Mouse (Mus musculus): ENCODE results near the gene A4galt. TPM values are rescaled to one million over a fixed set of nuclear protein-coding genes. Genes with fewer than 3 reads are reported as not detected.

Gene A4galt
- polyA plus RNA-seq, 1 experiment from 2014 or later = 0.17 TPM

Other genes starting within 250 kb of the A4galt start
- 1.6 and 1.7 TPM in 2 replicates for gene Nfam1, start 218.5 kb downstream of the A4galt start, polyA plus RNA-seq (2014; fragmentation: Nextera tagmentation; extraction: Ambion mirVana)
- gene Serhl, start 162.3 kb downstream of the A4galt start, polyA plus RNA-seq (2014; fragmentation: Nextera tagmentation; extraction: Ambion mirVana) = 56.4 and 68.5 TPM in 2 replicates
- gene Rrp7a, start 129.0 kb downstream of the A4galt start, polyA plus RNA-seq (2014; fragmentation: Nextera tagmentation; extraction: Ambion mirVana) = 34.9 and 42.7 TPM in 2 replicates
- gene Poldip3, start 102.4 kb downstream of the A4galt start, polyA plus RNA-seq (2014; fragmentation: Nextera tagmentation; extraction: Ambion mirVana) = 88.5 and 89.4 TPM in 2 replicates
- 154 and 162 TPM in 2 replicates for gene Cyb5r3, start 79.2 kb downstream of the A4galt start, polyA plus RNA-seq (2014; fragmentation: Nextera tagmentation; extraction: Ambion mirVana)
- 29.9 and 34.4 TPM in 2 replicates for gene Arfgap3, start 98.5 kb upstream of the A4galt start, polyA plus RNA-seq (2014; fragmentation: Nextera tagmentation; extraction: Ambion mirVana)
- 55.0 and 60.0 TPM in 2 replicates for gene Pacsin2, start 212.8 kb upstream of the A4galt start, polyA plus RNA-seq (2014; fragmentation: Nextera tagmentation; extraction: Ambion mirVana)